Mouse (Mus musculus): ENCODE data around the gene Grwd1.

Grwd1 gene

GRCm38 (mm10) chr7:45800001-45800400, 30.7 kb downstream of the Grwd1 start:
- DNase-seq (ENCODE audit: low spot score in 2 of 2): no peak

GRCm38 (mm10) chr7:45798931-45799330, 31.8 kb downstream of the Grwd1 start:
- no peak for DNase-seq (ENCODE audit: low spot score in 2 of 2)

GRCm38 (mm10) chr7:45798511-45798836, 32.3 kb downstream of the Grwd1 start:
- no peak for DNase-seq (ENCODE audit: low spot score in 2 of 2)

GRCm38 (mm10) chr7:45797661-45798510, 32.9 kb downstream of the Grwd1 start:
- no peak for DNase-seq (ENCODE audit: low spot score in 2 of 2)

- no peak for DNase-seq (ENCODE audit: low spot score in 2 of 2)
Observed at GRCm38 (mm10) chr7:45796950-45797349, 33.8 kb downstream of the Grwd1 start.

GRCm38 (mm10) chr7:45794971-45795370, 35.8 kb downstream of the Grwd1 start:
- no peak for DNase-seq (ENCODE audit: low spot score in 2 of 2)

GRCm38 (mm10) chr7:45793969-45794585, 36.7 kb downstream of the Grwd1 start:
- DNase-seq (ENCODE audit: low spot score in 2 of 2): no peak

GRCm38 (mm10) chr7:45793240-45793639, 37.5 kb downstream of the Grwd1 start:
- DNase-seq (ENCODE audit: low spot score in 2 of 2): no peak

GRCm38 (mm10) chr7:45791756-45792490, 38.8 kb downstream of the Grwd1 start:
- no peak for DNase-seq (ENCODE audit: low spot score in 2 of 2)

- DNase-seq (ENCODE audit: low spot score in 2 of 2): no peak
Observed at GRCm38 (mm10) chr7:45790721-45791120, 40.0 kb downstream of the Grwd1 start.

- no peak for DNase-seq (ENCODE audit: low spot score in 2 of 2)
Observed at GRCm38 (mm10) chr7:45787642-45788041, 43.1 kb downstream of the Grwd1 start.

GRCm38 (mm10) chr7:45786661-45787413, 43.9 kb downstream of the Grwd1 start:
- peak in 1 of 2 experiments; percentile 74 for DNase-seq (ENCODE audit: low spot score in 2 of 2)

GRCm38 (mm10) chr7:45786136-45786578, 44.6 kb downstream of the Grwd1 start:
- no peak for DNase-seq (ENCODE audit: low spot score in 2 of 2)

- DNase-seq (ENCODE audit: low spot score in 2 of 2): no peak
Observed at GRCm38 (mm10) chr7:45785388-45786135, 45.2 kb downstream of the Grwd1 start.

- DNase-seq (ENCODE audit: low spot score in 2 of 2): peak; percentile 86 to 94
Observed at GRCm38 (mm10) chr7:45784524-45785372, 46.0 kb downstream of the Grwd1 start, which contains the start of gene Sult2b1. Gene Sult2b1, minus strand, starts transcription at chr7:45784669.

- peak; percentile 66 to 82 for DNase-seq (ENCODE audit: low spot score in 2 of 2)
Observed at GRCm38 (mm10) chr7:45783511-45784091, 47.1 kb downstream of the Grwd1 start, which contains the start of gene Lmtk3. Gene Lmtk3, plus strand, starts transcription at chr7:45783738.

GRCm38 (mm10) chr7:45782271-45782670, 48.5 kb downstream of the Grwd1 start:
- DNase-seq (ENCODE audit: low spot score in 2 of 2): no peak

- DNase-seq (ENCODE audit: low spot score in 2 of 2): no peak
Observed at GRCm38 (mm10) chr7:45779081-45779641, 51.6 kb downstream of the Grwd1 start.

GRCm38 (mm10) chr7:45775237-45775636, 55.5 kb downstream of the Grwd1 start:
- no peak for DNase-seq (ENCODE audit: low spot score in 2 of 2)

Data from left cerebral cortex, adult 9 months (tissue).